Mouse (Mus musculus) adrenal gland, adult 10 weeks (tissue): ENCODE results near the gene Sdr42e1. TPM values are rescaled to one million over a fixed set of nuclear protein-coding genes. Genes with fewer than 3 reads are reported as not detected.

ENCODE experiments used
- polyA plus RNA-seq: library from polyadenylated mRNA; stranded (reverse); fragments of 350-450 nt; fragmentation: Illumina TruSeq; extraction: RNeasy Lipid Tissue Mini Kit (QIAGEN cat#74804); gene quantifications from one replicate; pipeline ENCODE4 v1.2.3, GENCODE M21; 2014; ENCODE audit warnings: low read depth, low replicate concordance

Gene Sdr42e1
- polyA plus RNA-seq: 1.6 TPM

GRCm38 (mm10) chr8:117673430-117673830 is at the start of gene Sdr42e1:
TSS of gene Sdr42e1 (minus strand) at chr8:117673689.

GRCm38 (mm10) chr8:117701859-117702258 is 28.4 kb upstream of the Sdr42e1 start, which contains the start of gene Hsd17b2:
TSS of gene Hsd17b2 (plus strand) at chr8:117701904.

Other genes starting within 250 kb of the Sdr42e1 start
- 1.2 TPM for gene Plcg2, start 175.4 kb downstream of the Sdr42e1 start, polyA plus RNA-seq
- not detected for gene Hsd17b2, start 28.2 kb upstream of the Sdr42e1 start, polyA plus RNA-seq
- 43.6 TPM for gene Mphosph6, start 128.3 kb upstream of the Sdr42e1 start, polyA plus RNA-seq